In the genomic region with DNA sequence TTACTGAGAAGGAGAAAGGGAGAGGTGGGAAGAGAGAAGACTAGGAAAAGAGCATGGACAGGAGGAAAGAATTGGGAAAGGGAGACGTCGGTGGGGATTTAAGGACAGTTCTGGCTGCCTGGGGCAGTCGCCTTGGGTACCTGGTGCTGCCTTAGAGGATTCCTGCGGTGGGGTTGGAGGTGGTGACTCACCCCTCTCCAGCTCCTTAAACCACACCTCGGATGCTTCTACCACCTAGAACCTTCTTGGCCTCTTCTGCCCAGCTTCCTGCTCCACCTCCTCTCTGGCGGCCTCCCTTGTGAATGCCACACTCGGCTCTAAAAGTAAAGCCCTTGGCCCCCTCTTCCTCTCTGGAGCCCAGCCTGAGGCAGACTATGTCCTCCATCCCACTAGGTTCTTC, we compare ENCODE assay signal across 9 mouse cellular contexts. TPM values are rescaled to one million over a fixed set of nuclear protein-coding genes. Genes with fewer than 3 reads are reported as not detected.
DNase-seq lines count a peak whose midpoint lies in the region; ATAC-seq and TF ChIP-seq lines count a peak whose summit lies in the region.
"Had no signal": no experiment of that assay in that cellular context is flagged by ENCODE, and none has a peak within 500 bp of the region (broad histone marks: within the 10 kb centered on the region; RNA-seq: fewer than 3 reads in every experiment).

No protein-coding gene starts in this region.

- intact Hi-C loops in left cerebral cortex, postnatal 36 days (cut with DNase I) = no loop called here
- intact Hi-C loops in gastrocnemius, postnatal 36 days (cut with DNase I) = no loop called here

- no peak for DNase-seq in ES-E14 (ENCODE audit: low read depth, low spot score)
- DNase-seq in lung, postnatal 14 days = peak; percentile 59
- DNase-seq in left cerebral cortex, postnatal 36 days (ENCODE audit: low spot score in 2 of 2) = no peak
- DNase-seq in urinary bladder, adult 2 months (ENCODE audit: low spot score) = no peak
- no peak for DNase-seq in gastrocnemius, postnatal 36 days
- DNase-seq in layer of hippocampus, adult 11-12 months (ENCODE audit: low spot score) = no peak

- no peaks in the 10 kb centered on the region for H3K9me3 ChIP-seq in ES-E14 (ENCODE audit: control insufficient read depth, insufficient read depth, low read depth, low read length)
- no peaks in the 10 kb centered on the region for H3K9me3 ChIP-seq in embryonic facial prominence, embryonic 13.5 days
- H3K9me3 ChIP-seq in hindbrain, embryonic 16.5 days (ENCODE audit: control insufficient read depth, low read length) = no peaks in the 10 kb centered on the region; the same call in 1 of the 2 replicates

- H3K27me3 ChIP-seq in embryonic facial prominence, embryonic 13.5 days = peaks cover 6% of the 10 kb centered on the region
- H3K27me3 ChIP-seq in hindbrain, embryonic 16.5 days (replicated peaks; ENCODE audit: control insufficient read depth, insufficient read depth, low read length) = no peaks in the 10 kb centered on the region; the same call in 1 of the 2 replicates

- peak overlapping the region; percentile 54; the same call in 1 of the 2 replicates for H3K9ac ChIP-seq in ES-E14 (ENCODE audit: insufficient read depth, low read depth, low read length, poor library complexity, severe bottlenecking)
- peak overlapping the region; percentile 55 for H3K9ac ChIP-seq in embryonic facial prominence, embryonic 13.5 days
- peak overlapping the region; percentile 36; the same call in 1 of the 2 replicates for H3K9ac ChIP-seq in hindbrain, embryonic 16.5 days (ENCODE audit: low read depth, low read length)

- H3K36me3 ChIP-seq in ES-E14 (ENCODE audit: control insufficient read depth, insufficient read depth, low read length, poor library complexity, severe bottlenecking) = no peaks in the 10 kb centered on the region
- peaks cover 88% of the 10 kb centered on the region for H3K36me3 ChIP-seq in embryonic facial prominence, embryonic 13.5 days
- no peaks in the 10 kb centered on the region for H3K36me3 ChIP-seq in hindbrain, embryonic 16.5 days (ENCODE audit: control insufficient read depth, insufficient read depth, low read length)

- WGBS in embryonic facial prominence, embryonic 13.5 days = 25% methylated on average over 7 of the region's 7 CpGs
- WGBS in hindbrain, embryonic 16.5 days = 15% methylated on average over 7 of the region's 7 CpGs

- peak overlapping the region; percentile 39 for H3K4me2 ChIP-seq in embryonic facial prominence, embryonic 13.5 days
- H3K4me2 ChIP-seq in hindbrain, embryonic 16.5 days (ENCODE audit: low read length) = peak overlapping the region; percentile 36

- no peak overlapping the region for H3K27ac ChIP-seq in ES-E14 (ENCODE audit: insufficient read depth, low read depth, low read length, poor library complexity, severe bottlenecking)
- peak overlapping the region; percentile 35; the same call in 1 of the 2 replicates for H3K27ac ChIP-seq in embryonic facial prominence, embryonic 13.5 days
- no peak overlapping the region for H3K27ac ChIP-seq in hindbrain, embryonic 16.5 days (ENCODE audit: low read depth, low read length)

- in situ Hi-C loops in ES-E14 (cut with MboI; ENCODE audit: low sequenced_read_pairs in 2 of 2, unreplicated experiment in 2 of 2) = loop anchor here in 1 of 2 experiments (25.0 kb wide), 2 partner anchors 182 to 307 kb away; partner anchors contain the start of genes C5ar1, Inafm1 and Slc8a2

- H3K4me1 ChIP-seq in ES-E14 (ENCODE audit: control insufficient read depth in 2 of 2, insufficient read depth in 2 of 2, low read length in 2 of 2, poor library complexity in 1 of 2) = peaks cover 3 to 11% of the 10 kb centered on the region in 2 experiments; a peak in 2 of 4 replicates
- H3K4me1 ChIP-seq in embryonic facial prominence, embryonic 13.5 days = peaks cover 20% of the 10 kb centered on the region
- H3K4me1 ChIP-seq in hindbrain, embryonic 16.5 days (ENCODE audit: control insufficient read depth, insufficient read depth, low read depth, low read length) = peaks cover 3% of the 10 kb centered on the region; the same call in 1 of the 2 replicates

- ATAC-seq in embryonic facial prominence, embryonic 13.5 days (ENCODE audit: insufficient number of reproducible peaks, insufficient read depth, low FRiP score, low TSS enrichment, low read depth) = no peak
- no peak for ATAC-seq in hindbrain, embryonic 16.5 days

- peak overlapping the region; percentile 65 to 67 for H3K4me3 ChIP-seq in ES-E14 (ENCODE audit: insufficient read depth in 1 of 2, low read depth in 1 of 2, low read length in 2 of 2, poor library complexity in 1 of 2, severe bottlenecking in 1 of 2)
- no peak overlapping the region for H3K4me3 ChIP-seq in embryonic facial prominence, embryonic 13.5 days
- peak overlapping the region; percentile 23 for H3K4me3 ChIP-seq in hindbrain, embryonic 16.5 days (ENCODE audit: low read length)
- H3K4me3 ChIP-seq: myocyte had no signal

TF ChIP-seq in ES-E14, 5 proteins besides CTCF, POLR2A, EP300 and RAD21:
- TF ChIP-seq HCFC1 (IDR thresholded peaks at IDR 0.05; ENCODE audit: borderline replicate concordance, insufficient read depth, low read length) (no peak), ZC3H11A (IDR thresholded peaks at IDR 0.05; ENCODE audit: borderline replicate concordance, low read depth, low read length) (no peak), MAFK (IDR thresholded peaks at IDR 0.05; ENCODE audit: insufficient read depth, low read depth, low read length) (no peak), CHD2 (IDR thresholded peaks at IDR 0.05; ENCODE audit: low read depth, low read length) (no peak), ZNF384 (IDR thresholded peaks at IDR 0.05; ENCODE audit: low read depth, low read length) (no peak)

RNA-seq across cellular contexts. Expression of gene Nop53, which starts 9.6 kb away (rescaled TPM):
- 212 and 220 TPM in 2 replicates for total RNA-seq in ES-E14 (2012; rRNA removed)
- polyA plus RNA-seq in embryonic facial prominence, embryonic 13.5 days (2015; fragmentation: Nextera tagmentation; extraction: Ambion mirVana) = 210 and 222 TPM in 2 replicates
- 104 and 111 TPM in 2 replicates for polyA plus RNA-seq in hindbrain, embryonic 16.5 days (2015; fragmentation: Nextera tagmentation; extraction: Ambion mirVana)
- 100 to 1,000 TPM; 113 to 130 TPM for total RNA-seq in left cerebral cortex, postnatal 36 days (2021)
- polyA plus RNA-seq in urinary bladder, adult 2 months (2012; rRNA removed) = 161 and 200 TPM in 2 replicates
- total RNA-seq in gastrocnemius, postnatal 36 days (2021) = 10 to 100 TPM; 81.3 to 97.1 TPM

RNA-seq across cellular contexts. Expression of gene Ehd2, which starts 11.9 kb away (rescaled TPM):
- 3.8 and 6.8 TPM in 2 replicates for total RNA-seq in ES-E14 (2012; rRNA removed)
- polyA plus RNA-seq in embryonic facial prominence, embryonic 13.5 days (2015; fragmentation: Nextera tagmentation; extraction: Ambion mirVana) = 36.9 and 41.2 TPM in 2 replicates
- polyA plus RNA-seq in hindbrain, embryonic 16.5 days (2015; fragmentation: Nextera tagmentation; extraction: Ambion mirVana) = 5.6 and 9.5 TPM in 2 replicates
- total RNA-seq in left cerebral cortex, postnatal 36 days (2021) = 1 to 10 TPM; 3.5 to 6.8 TPM
- polyA plus RNA-seq in urinary bladder, adult 2 months (2012; rRNA removed) = 75.8 and 96.6 TPM in 2 replicates
- 10 to 100 TPM; 40.8 to 47.9 TPM for total RNA-seq in gastrocnemius, postnatal 36 days (2021)

RNA-seq across cellular contexts. Expression of gene Selenow, which starts 33.3 kb away (rescaled TPM):
- 36.3 and 54.0 TPM in 2 replicates for total RNA-seq in ES-E14 (2012; rRNA removed)
- 1,180 and 1,188 TPM in 2 replicates for polyA plus RNA-seq in embryonic facial prominence, embryonic 13.5 days (2015; fragmentation: Nextera tagmentation; extraction: Ambion mirVana)
- 1,540 and 1,671 TPM in 2 replicates for polyA plus RNA-seq in hindbrain, embryonic 16.5 days (2015; fragmentation: Nextera tagmentation; extraction: Ambion mirVana)
- total RNA-seq in left cerebral cortex, postnatal 36 days (2021) = 1,000 to 10,000 TPM; 1,151 to 1,335 TPM
- 482 and 493 TPM in 2 replicates for polyA plus RNA-seq in urinary bladder, adult 2 months (2012; rRNA removed)
- total RNA-seq in gastrocnemius, postnatal 36 days (2021) = 1,000 to 10,000 TPM; 1,487 to 1,586 TPM

Comparison
In these comparisons a context has a peak if more than half of its experiments do, and no peak if none do; other contexts are left out.
1. RNA of gene Selenow, which starts 33.3 kb away (total RNA-seq): 1,487 to 1,586 TPM in gastrocnemius, postnatal 36 days and 1,151 to 1,335 TPM in left cerebral cortex, postnatal 36 days; 36.3 to 54.0 TPM in ES-E14; every median in the first group is over 10 times any median in the second.
2. Peak in every context shown above with its lines, with median percentiles within 50 percentile points of each other: H3K9ac ChIP-seq.